Mouse (Mus musculus) lung, embryonic 15.5 days (tissue): ENCODE data around the gene Prkg1. TPM values are rescaled to one million over a fixed set of nuclear protein-coding genes. Genes with fewer than 3 reads are reported as not detected.
A peak's percentile ranks its signal among the peaks of the same experiment; 100 is the strongest.

Source experiments
- ATAC-seq: fragments of 200-750 bp; cut with Nextera tagmentation; 2 replicates; pipeline ENCODE4 v1.8.0; 2017; ENCODE audit warnings: moderate number of reproducible peaks, borderline replicate concordance; ENCODE audit not compliant: low FRiP score, low TSS enrichment; ENCODE audit errors: extremely low read depth
- H3K27ac ChIP-seq: fragments of 300-500 bp; sonication (generic); 2 replicates; pipeline ENCODE4 v1.5.1; 2015; ENCODE audit warnings: moderate library complexity, mild to moderate bottlenecking, inconsistent platforms
- H3K27me3 ChIP-seq: fragments of 300-500 bp; sonication (generic); 2 replicates; pipeline ENCODE4 v1.6.1; 2015; ENCODE audit warnings: inconsistent platforms
- H3K36me3 ChIP-seq: fragments of 300-500 bp; sonication (generic); 2 replicates; pipeline ENCODE4 v1.6.1; 2015; ENCODE audit warnings: inconsistent platforms
- H3K4me1 ChIP-seq: fragments of 300-500 bp; sonication (generic); 2 replicates; pipeline ENCODE4 v1.6.1; 2015; ENCODE audit warnings: inconsistent platforms
- H3K4me2 ChIP-seq: fragments of 300-500 bp; sonication (generic); 2 replicates; pipeline ENCODE4 v1.6.1; 2015; ENCODE audit warnings: inconsistent platforms, mild to moderate bottlenecking, moderate library complexity
- H3K4me3 ChIP-seq: fragments of 300-500 bp; sonication (generic); 2 replicates; pipeline ENCODE4 v1.5.1; 2015; ENCODE audit warnings: mild to moderate bottlenecking, inconsistent platforms
- H3K9ac ChIP-seq: fragments of 300-500 bp; sonication (generic); 2 replicates; pipeline ENCODE4 v1.6.1; 2015; ENCODE audit warnings: inconsistent platforms
- H3K9me3 ChIP-seq: fragments of 300-500 bp; sonication (generic); 2 replicates; pipeline ENCODE4 v1.6.1; 2016; ENCODE audit warnings: inconsistent platforms
- WGBS: fragments of 180-500 bp; shearing (Covaris S2); methylation state at CpG from one replicate; pipeline ENCODE4 v1.1.7; 2015; 5-methylcytosine and 5-hydroxymethylcytosine counted together
- polyA plus RNA-seq: library from polyadenylated mRNA; unstranded; fragments of >200 nt; fragmentation: Nextera tagmentation; extraction: Ambion mirVana; gene quantifications from 2 replicates; pipeline ENCODE4 v1.2.1, GENCODE M21; 2015

Gene Prkg1
- polyA plus RNA-seq, 1 experiment from 2014 or later, result 6.5 TPM

GRCm38 (mm10) chr19:31106036-31106435 lies 658.8 kb downstream of the Prkg1 start:
- no peak for ATAC-seq
- H3K4me3 ChIP-seq, result no peak overlapping the region

GRCm38 (mm10) chr19:31104764-31105163 lies 660.1 kb downstream of the Prkg1 start:
- no peak overlapping the region for H3K27ac ChIP-seq
- H3K27me3 ChIP-seq, result no peaks in the 10 kb centered on the region
- no peaks in the 10 kb centered on the region for H3K36me3 ChIP-seq
- H3K4me2 ChIP-seq, result no peak overlapping the region
- no peak for ATAC-seq
- 65% methylated on average over 6 of the region's 6 CpGs for WGBS
- H3K9ac ChIP-seq, result no peak overlapping the region
- H3K4me3 ChIP-seq, result no peak overlapping the region
- H3K4me1 ChIP-seq, result no peaks in the 10 kb centered on the region; the same call in 1 of the 2 replicates
- H3K9me3 ChIP-seq, result no peaks in the 10 kb centered on the region

More at GRCm38 (mm10) chr19:31106036-31106435, 658.8 kb downstream of the Prkg1 start:
- Histone ChIP-seq H3K9ac (no peak overlapping the region), H3K27ac (no peak overlapping the region), H3K36me3 (no peaks in the 10 kb centered on the region), H3K27me3 (no peaks in the 10 kb centered on the region), H3K4me1 (no peaks in the 10 kb centered on the region; the same call in 1 of the 2 replicates), H3K9me3 (no peaks in the 10 kb centered on the region), H3K4me2 (no peak overlapping the region)
- 50% methylated on average over 3 of the region's 3 CpGs for WGBS

- Histone ChIP-seq H3K4me2 (no peak overlapping the region), H3K4me3 (no peak overlapping the region), H3K4me1 (no peaks in the 10 kb centered on the region), H3K27ac (no peak overlapping the region), H3K36me3 (no peaks in the 10 kb centered on the region), H3K9me3 (no peaks in the 10 kb centered on the region), H3K27me3 (no peaks in the 10 kb centered on the region), H3K9ac (no peak overlapping the region)
- 83% methylated on average over 3 of the region's 3 CpGs for WGBS
- no peak for ATAC-seq
These were observed 665.5 kb downstream of the Prkg1 start for GRCm38 (mm10) chr19:31099369-31099768.

GRCm38 (mm10) chr19:31097857-31098256 lies 667.0 kb downstream of the Prkg1 start:
- WGBS, result 65% methylated on average over 3 of the region's 3 CpGs
- no peak overlapping the region for H3K4me2 ChIP-seq
- H3K27me3 ChIP-seq, result no peaks in the 10 kb centered on the region
- no peak for ATAC-seq
- H3K4me1 ChIP-seq, result no peaks in the 10 kb centered on the region
- no peak overlapping the region for H3K27ac ChIP-seq
- no peak overlapping the region for H3K9ac ChIP-seq
- H3K36me3 ChIP-seq, result no peaks in the 10 kb centered on the region
- H3K4me3 ChIP-seq, result no peak overlapping the region
- no peaks in the 10 kb centered on the region for H3K9me3 ChIP-seq

GRCm38 (mm10) chr19:31083761-31084160 lies 681.1 kb downstream of the Prkg1 start:
- H3K4me2 ChIP-seq, result peak overlapping the region; percentile 78
- peak overlapping the region; percentile 74 for H3K4me3 ChIP-seq
- H3K27ac ChIP-seq, result no peak overlapping the region
- no peaks in the 10 kb centered on the region for H3K9me3 ChIP-seq
- WGBS, result 95% methylated on average over 8 of the region's 8 CpGs
- peaks cover 24% of the 10 kb centered on the region for H3K36me3 ChIP-seq
- no peaks in the 10 kb centered on the region for H3K27me3 ChIP-seq
- no peak overlapping the region for H3K9ac ChIP-seq
- ATAC-seq, result no peak
- peaks cover 16% of the 10 kb centered on the region for H3K4me1 ChIP-seq

- 4% methylated on average over 56 of the region's 56 CpGs for WGBS
- peak within 1 kb of the TSS; percentile 78 for H3K4me2 ChIP-seq
- H3K9ac ChIP-seq, result peak within 1 kb of the TSS; percentile 69
- peaks cover 16% of the 10 kb centered on the region for H3K4me1 ChIP-seq
- peak within 1 kb of the TSS; percentile 74 for H3K4me3 ChIP-seq
- H3K27ac ChIP-seq, result peak within 1 kb of the TSS; percentile 69
- H3K27me3 ChIP-seq, result no peaks in the 10 kb centered on the region
- peak; percentile 100 for ATAC-seq
- H3K36me3 ChIP-seq, result peaks cover 24% of the 10 kb centered on the region
- no peaks in the 10 kb centered on the region for H3K9me3 ChIP-seq
These were observed 682.0 kb downstream of the Prkg1 start, which contains the start of gene Cstf2t for GRCm38 (mm10) chr19:31082662-31083429. Gene Cstf2t, plus strand, starts transcription at chr19:31082837.

GRCm38 (mm10) chr19:31082226-31082625 lies 682.6 kb downstream of the Prkg1 start:
- WGBS, result 17% methylated on average over 7 of the region's 7 CpGs
- Histone ChIP-seq H3K4me1 (peaks cover 16% of the 10 kb centered on the region), H3K9ac (0 out of 2 replicates have a peak overlapping the region, but pooled peaks have one; percentile 13), H3K36me3 (peaks cover 24% of the 10 kb centered on the region), H3K4me2 (peak overlapping the region; percentile 78), H3K27ac (peak overlapping the region; percentile 44; the same call in 1 of the 2 replicates), H3K9me3 (no peaks in the 10 kb centered on the region), H3K27me3 (no peaks in the 10 kb centered on the region), H3K4me3 (peak overlapping the region; percentile 74)
- ATAC-seq, result no peak

- Histone ChIP-seq H3K27me3 (no peaks in the 10 kb centered on the region), H3K27ac (no peak overlapping the region), H3K4me1 (no peaks in the 10 kb centered on the region), H3K4me2 (no peak overlapping the region), H3K36me3 (no peaks in the 10 kb centered on the region), H3K9me3 (no peaks in the 10 kb centered on the region), H3K4me3 (no peak overlapping the region), H3K9ac (no peak overlapping the region)
- ATAC-seq, result no peak
- 55% methylated on average over 3 of the region's 3 CpGs for WGBS
These were observed 686.6 kb downstream of the Prkg1 start for GRCm38 (mm10) chr19:31078241-31078640.

GRCm38 (mm10) chr19:31076106-31076505 lies 688.7 kb downstream of the Prkg1 start:
- no peak overlapping the region for H3K9ac ChIP-seq
- H3K27ac ChIP-seq, result no peak overlapping the region
- no peaks in the 10 kb centered on the region for H3K36me3 ChIP-seq
- H3K4me1 ChIP-seq, result no peaks in the 10 kb centered on the region
- no peaks in the 10 kb centered on the region for H3K9me3 ChIP-seq
- no peak overlapping the region for H3K4me2 ChIP-seq
- H3K27me3 ChIP-seq, result no peaks in the 10 kb centered on the region
- ATAC-seq, result no peak
- H3K4me3 ChIP-seq, result no peak overlapping the region
- 77% methylated on average over 4 of the region's 4 CpGs for WGBS

- Histone ChIP-seq H3K9me3 (no peaks in the 10 kb centered on the region), H3K27ac (no peak overlapping the region), H3K36me3 (no peaks in the 10 kb centered on the region), H3K4me1 (no peaks in the 10 kb centered on the region), H3K4me3 (no peak overlapping the region), H3K27me3 (no peaks in the 10 kb centered on the region), H3K4me2 (no peak overlapping the region), H3K9ac (no peak overlapping the region)
- WGBS, result 21% methylated on average over 3 of the region's 3 CpGs
- ATAC-seq, result no peak
These were observed 690.1 kb downstream of the Prkg1 start for GRCm38 (mm10) chr19:31074717-31075063.

GRCm38 (mm10) chr19:31073959-31074716 lies 690.7 kb downstream of the Prkg1 start:
- Histone ChIP-seq H3K4me3 (no peak overlapping the region), H3K9me3 (no peaks in the 10 kb centered on the region), H3K27ac (no peak overlapping the region), H3K36me3 (no peaks in the 10 kb centered on the region), H3K4me1 (no peaks in the 10 kb centered on the region), H3K27me3 (no peaks in the 10 kb centered on the region), H3K9ac (no peak overlapping the region), H3K4me2 (no peak overlapping the region)
- WGBS, result 56% methylated on average over 24 of the region's 24 CpGs
- ATAC-seq, result no peak

GRCm38 (mm10) chr19:31065206-31065781 lies 699.5 kb downstream of the Prkg1 start:
- WGBS, result 58% methylated on average over 11 of the region's 11 CpGs
- Histone ChIP-seq H3K27ac (no peak overlapping the region), H3K9ac (no peak overlapping the region)

More at GRCm38 (mm10) chr19:31065206-31065781, 699.5 kb downstream of the Prkg1 start:
- Histone ChIP-seq H3K4me3 (no peak overlapping the region), H3K36me3 (no peaks in the 10 kb centered on the region), H3K9me3 (no peaks in the 10 kb centered on the region), H3K27me3 (no peaks in the 10 kb centered on the region), H3K4me2 (no peak overlapping the region), H3K4me1 (no peaks in the 10 kb centered on the region)
- no peak for ATAC-seq
